Mouse (Mus musculus): ENCODE data around the gene B3gnt7.
A peak's percentile ranks its signal among the peaks of the same experiment; 100 is the strongest.
"Not testable (repeated sequence)": the region's sequence is repeated elsewhere in the genome, so short reads cannot be mapped to it uniquely, and the experiment has no call there.

The B3gnt7 gene

GRCm38 (mm10) chr1:86303063-86303872, 636 bp downstream of the B3gnt7 start:
- peak; percentile 42 for DNase-seq

- no peak for DNase-seq
Measured at GRCm38 (mm10) chr1:86303873-86304250, 1.2 kb downstream of the B3gnt7 start.

- no peak for DNase-seq
Measured at GRCm38 (mm10) chr1:86306686-86307085, 4.1 kb downstream of the B3gnt7 start.

- DNase-seq, result no peak
Measured at GRCm38 (mm10) chr1:86307177-86307762, 4.6 kb downstream of the B3gnt7 start.

GRCm38 (mm10) chr1:86307871-86308641, 5.4 kb downstream of the B3gnt7 start:
- no peak for DNase-seq

GRCm38 (mm10) chr1:86309270-86309833, 6.7 kb downstream of the B3gnt7 start:
- no peak for DNase-seq

- no peak for DNase-seq
Measured at GRCm38 (mm10) chr1:86310536-86311310, 8.1 kb downstream of the B3gnt7 start.

GRCm38 (mm10) chr1:86311467-86312005, 8.9 kb downstream of the B3gnt7 start:
- no peak for DNase-seq

GRCm38 (mm10) chr1:86312269-86312668, 9.6 kb downstream of the B3gnt7 start:
- no peak for DNase-seq

GRCm38 (mm10) chr1:86313096-86313771, 10.6 kb downstream of the B3gnt7 start:
- DNase-seq, result no peak

- DNase-seq, result peak; percentile 62
Measured at GRCm38 (mm10) chr1:86313772-86314125, 11.1 kb downstream of the B3gnt7 start.

GRCm38 (mm10) chr1:86320822-86321413, 18.3 kb downstream of the B3gnt7 start:
- DNase-seq, result no peak

GRCm38 (mm10) chr1:86336330-86336729, 33.7 kb downstream of the B3gnt7 start:
- no peak for DNase-seq

GRCm38 (mm10) chr1:86339156-86339812, 36.7 kb downstream of the B3gnt7 start:
- peak; percentile 86 for DNase-seq

- DNase-seq, result not testable (repeated sequence)
Measured at GRCm38 (mm10) chr1:86341096-86341495, 38.5 kb downstream of the B3gnt7 start.

GRCm38 (mm10) chr1:86342371-86342770, 39.7 kb downstream of the B3gnt7 start:
- DNase-seq, result no peak

GRCm38 (mm10) chr1:86343087-86343645, 40.5 kb downstream of the B3gnt7 start:
- no peak for DNase-seq

GRCm38 (mm10) chr1:86343969-86344861, 41.6 kb downstream of the B3gnt7 start:
- peak; percentile 51 for DNase-seq

GRCm38 (mm10) chr1:86345069-86345468, 42.4 kb downstream of the B3gnt7 start:
- DNase-seq, result peak; percentile 13

Measured in thymus, postnatal 14 days (tissue).